Mouse (Mus musculus) C2C12 (cell line): ENCODE results near the gene 4930432M17Rik. TPM values are rescaled to one million over a fixed set of nuclear protein-coding genes. Genes with fewer than 3 reads are reported as not detected.

ENCODE experiments used
- H3K27me3 ChIP-seq: one replicate; pipeline ENCODE4 v1.6.1; 2011; ENCODE audit not compliant: control insufficient read depth, insufficient read depth, insufficient read length
- H3K36me3 ChIP-seq: one replicate; pipeline ENCODE4 v1.6.1; 2011; ENCODE audit not compliant: control insufficient read depth, insufficient read depth
- H3K4me3 ChIP-seq: one replicate; pipeline ENCODE4 v1.5.1; 2011; ENCODE audit warnings: mild to moderate bottlenecking, control low read depth; ENCODE audit not compliant: poor library complexity, insufficient read depth, severe bottlenecking
- H3K79me2 ChIP-seq: one replicate; pipeline ENCODE4 v1.6.1; 2011; ENCODE audit not compliant: control insufficient read depth, insufficient read depth
- H3K79me3 ChIP-seq: one replicate; pipeline ENCODE4 v1.6.1; 2011; ENCODE audit warnings: low read depth, control low read depth
- H3ac ChIP-seq: one replicate; pipeline ENCODE3; 2011; ENCODE audit warnings: low read depth; ENCODE audit not compliant: control insufficient read depth, insufficient read length
- CEBPB ChIP-seq: IDR thresholded peaks from one replicate; pipeline ENCODE4 v1.6.1; 2011; ENCODE audit warnings: low read depth, mild to moderate bottlenecking, control low read depth, moderate library complexity
- CTCF ChIP-seq: IDR thresholded peaks from one replicate; pipeline ENCODE4 v1.5.1; 2011; ENCODE audit not compliant: control insufficient read depth, insufficient read depth, insufficient read length
- FOSL1 ChIP-seq: IDR thresholded peaks from one replicate; pipeline ENCODE4 v1.8.0; 2011; ENCODE audit warnings: mild to moderate bottlenecking, low read length; ENCODE audit not compliant: poor library complexity, insufficient read depth, severe bottlenecking
- MAX ChIP-seq: IDR thresholded peaks from one replicate; pipeline ENCODE4 v1.6.1; 2011; ENCODE audit warnings: mild to moderate bottlenecking, control low read depth
- MYOD1 ChIP-seq: IDR thresholded peaks from one replicate; pipeline ENCODE4 v1.6.1; 2011; ENCODE audit warnings: low read depth; ENCODE audit not compliant: control insufficient read depth, insufficient read length
- MYOG ChIP-seq: IDR thresholded peaks from one replicate; pipeline ENCODE4 v1.6.1; 2011; ENCODE audit not compliant: control insufficient read depth, insufficient read length; ENCODE audit errors: extremely low read depth
- USF1 ChIP-seq: IDR thresholded peaks from one replicate; pipeline ENCODE4 v1.6.1; 2011; ENCODE audit warnings: low read depth, mild to moderate bottlenecking, control low read depth, moderate library complexity
- long read RNA-seq, 2 experiments: library from polyadenylated mRNA; unstranded; transcript quantifications; one replicate each; pipeline ENCODE4 v2.0.0; 2019 to 2020
- polyA plus RNA-seq: library from polyadenylated mRNA; unstranded; fragments of >200 nt; fragmentation: generic; extraction: Trizol; gene quantifications from one replicate; pipeline ENCODE4 v1.2.1, GENCODE M21; 2012; ENCODE audit warnings: missing spikeins

The 4930432M17Rik gene
- polyA plus RNA-seq = not detected
- long read RNA-seq, experiment 1 = 0 reads
- long read RNA-seq, experiment 2 = 0 reads

GRCm38 (mm10) chr3:121670462-121670861, at the start of gene 4930432M17Rik:
Gene 4930432M17Rik, plus strand, starts transcription at chr3:121670762.
- H3K36me3 ChIP-seq = no peaks in the 10 kb centered on the region
- TF ChIP-seq USF1 = no peak
- no peak for TF ChIP-seq MYOD1
- TF ChIP-seq FOSL1 = no peak
- TF ChIP-seq MYOG = no peak
- TF ChIP-seq CTCF = no peak
- no peak for TF ChIP-seq CEBPB
- TF ChIP-seq MAX = no peak

GRCm38 (mm10) chr3:121625662-121626061, 44.9 kb upstream of the 4930432M17Rik start:
- Histone ChIP-seq H3ac (no peak overlapping the region), H3K27me3 (no peaks in the 10 kb centered on the region), H3K36me3 (no peaks in the 10 kb centered on the region), H3K79me2 (no peaks in the 10 kb centered on the region), H3K79me3 (no peaks in the 10 kb centered on the region), H3K4me3 (no peak overlapping the region)
- TF ChIP-seq USF1 (no peak), FOSL1 (no peak), MAX (no peak), CTCF (no peak), MYOD1 (no peak), CEBPB (no peak), MYOG (no peak)

More at GRCm38 (mm10) chr3:121670462-121670861, at the start of gene 4930432M17Rik:
- Histone ChIP-seq H3K79me3 (no peaks in the 10 kb centered on the region), H3K4me3 (no peak within 1 kb of the TSS), H3ac (no peak within 1 kb of the TSS), H3K79me2 (no peaks in the 10 kb centered on the region), H3K27me3 (no peaks in the 10 kb centered on the region)

GRCm38 (mm10) chr3:121626273-121626672, 44.3 kb upstream of the 4930432M17Rik start:
- H3K79me2 ChIP-seq = no peaks in the 10 kb centered on the region
- no peak overlapping the region for H3K4me3 ChIP-seq
- H3K36me3 ChIP-seq = no peaks in the 10 kb centered on the region
- H3K79me3 ChIP-seq = no peaks in the 10 kb centered on the region
- no peaks in the 10 kb centered on the region for H3K27me3 ChIP-seq
- no peak overlapping the region for H3ac ChIP-seq
- no peak for TF ChIP-seq CTCF
- TF ChIP-seq CEBPB = no peak
- no peak for TF ChIP-seq USF1
- TF ChIP-seq MYOG = no peak
- no peak for TF ChIP-seq MYOD1
- no peak for TF ChIP-seq MAX
- no peak for TF ChIP-seq FOSL1

- H3K36me3 ChIP-seq = no peaks in the 10 kb centered on the region
- no peak for TF ChIP-seq MYOD1
- no peak for TF ChIP-seq CTCF
- no peak for TF ChIP-seq CEBPB
- TF ChIP-seq MYOG = no peak
- TF ChIP-seq FOSL1 = no peak
- no peak for TF ChIP-seq MAX
- no peak for TF ChIP-seq USF1
- H3ac ChIP-seq = no peak overlapping the region
- H3K4me3 ChIP-seq = no peak overlapping the region
- H3K79me3 ChIP-seq = no peaks in the 10 kb centered on the region
- no peaks in the 10 kb centered on the region for H3K79me2 ChIP-seq
- H3K27me3 ChIP-seq = no peaks in the 10 kb centered on the region
These were observed 42.3 kb upstream of the 4930432M17Rik start for GRCm38 (mm10) chr3:121628245-121628644.

DNA sequence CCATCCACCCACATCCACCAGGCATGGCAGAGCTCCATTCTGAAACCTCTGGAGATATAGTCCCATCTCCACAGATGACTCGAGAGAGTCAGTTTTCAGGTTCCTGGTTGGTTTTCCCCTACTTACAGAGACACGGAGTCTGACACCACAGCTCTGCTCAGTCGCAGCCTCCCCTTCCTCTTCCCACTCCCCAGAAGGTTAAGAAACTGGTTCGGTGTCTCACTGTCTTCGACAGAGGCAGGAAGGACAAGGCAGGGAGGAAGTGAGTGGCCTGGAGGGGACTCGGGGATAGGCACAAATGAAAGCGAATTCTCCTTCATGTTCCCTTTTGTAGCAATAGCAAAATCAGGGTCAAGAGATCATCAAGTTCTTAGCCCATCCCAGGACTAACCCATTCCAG, 39.9 kb upstream of the 4930432M17Rik start:
- Histone ChIP-seq H3K36me3 (no peaks in the 10 kb centered on the region), H3K4me3 (no peak overlapping the region), H3ac (no peak overlapping the region), H3K27me3 (no peaks in the 10 kb centered on the region), H3K79me2 (no peaks in the 10 kb centered on the region), H3K79me3 (no peaks in the 10 kb centered on the region)
- TF ChIP-seq CEBPB (no peak), MAX (no peak), FOSL1 (no peak), CTCF (no peak)

DNA sequence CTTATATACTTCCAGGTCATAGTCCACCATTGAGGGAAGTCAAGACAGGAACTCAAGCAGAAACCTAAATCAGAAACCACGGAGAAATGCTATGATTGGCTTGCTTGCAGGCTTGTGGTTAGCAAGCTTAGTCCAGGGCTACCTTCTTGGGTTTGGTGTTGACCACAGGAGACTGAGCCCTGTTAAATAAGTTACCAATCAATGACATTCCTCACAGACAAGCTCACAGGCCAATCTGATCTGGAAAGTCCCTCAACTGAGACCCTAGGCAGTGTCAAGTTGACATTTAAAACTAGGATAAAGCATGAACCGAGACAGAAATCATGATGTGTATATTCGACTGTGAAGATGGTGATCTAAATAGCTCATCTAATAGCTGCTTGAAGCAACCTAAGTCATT, 35.6 kb upstream of the 4930432M17Rik start:
- H3K79me3 ChIP-seq = no peaks in the 10 kb centered on the region
- no peaks in the 10 kb centered on the region for H3K27me3 ChIP-seq
- H3ac ChIP-seq = no peak overlapping the region
- no peak overlapping the region for H3K4me3 ChIP-seq
- TF ChIP-seq FOSL1 (no peak), USF1 (no peak), CTCF (no peak), MAX (no peak), CEBPB (no peak), MYOG (no peak), MYOD1 (no peak)
- no peaks in the 10 kb centered on the region for H3K36me3 ChIP-seq
- H3K79me2 ChIP-seq = no peaks in the 10 kb centered on the region
